Mouse (Mus musculus) intestine, postnatal 0 days (tissue): Measurements from ENCODE around the gene Gm11562. TPM values are rescaled to one million over a fixed set of nuclear protein-coding genes. Genes with fewer than 3 reads are reported as not detected.

ENCODE experiments used
- ATAC-seq: fragments of 200-750 bp; cut with Nextera tagmentation; 2 replicates; pipeline ENCODE4 v1.8.0; 2017; ENCODE audit warnings: mild to moderate bottlenecking, moderate TSS enrichment, moderate library complexity
- H3K27ac ChIP-seq: fragments of 300-500 bp; sonication (generic); 2 replicates; pipeline ENCODE4 v1.5.1; 2014; ENCODE audit warnings: mild to moderate bottlenecking, low read depth, low read length, moderate library complexity
- H3K27me3 ChIP-seq: fragments of 300-500 bp; sonication (generic); replicated peaks from 2 replicates; pipeline ENCODE4 v1.6.1; 2014; ENCODE audit warnings: low read length, mixed read lengths; ENCODE audit not compliant: control insufficient read depth, insufficient read depth
- H3K36me3 ChIP-seq: fragments of 300-500 bp; sonication (generic); 2 replicates; pipeline ENCODE4 v1.6.1; 2014; ENCODE audit warnings: mild to moderate bottlenecking, moderate library complexity; ENCODE audit not compliant: control insufficient read depth, insufficient read depth
- H3K4me1 ChIP-seq: fragments of 300-500 bp; sonication (generic); replicated peaks from 2 replicates; pipeline ENCODE4 v1.6.1; 2014; ENCODE audit warnings: antibody characterized with exemption, low read length, mixed read lengths; ENCODE audit not compliant: control insufficient read depth, insufficient read depth
- H3K4me2 ChIP-seq: fragments of 300-500 bp; sonication (generic); replicated peaks from 2 replicates; pipeline ENCODE4 v1.6.1; 2014; ENCODE audit warnings: low read depth, mild to moderate bottlenecking, moderate library complexity
- H3K4me3 ChIP-seq: fragments of 300-500 bp; sonication (generic); 2 replicates; pipeline ENCODE4 v1.5.1; 2014; ENCODE audit warnings: low read depth, low read length
- H3K9ac ChIP-seq: fragments of 300-500 bp; sonication (generic); 2 replicates; pipeline ENCODE4 v1.6.1; 2014; ENCODE audit warnings: mild to moderate bottlenecking, low read depth, low read length
- H3K9me3 ChIP-seq: fragments of 300-500 bp; sonication (generic); 2 replicates; pipeline ENCODE4 v1.6.1; 2016; ENCODE audit warnings: mixed run types; ENCODE audit not compliant: control insufficient read depth
- CTCF ChIP-seq: sonication (generic); IDR thresholded peaks from 2 replicates; pipeline ENCODE4 v1.5.1; 2016; ENCODE audit warnings: low read depth, mild to moderate bottlenecking, control low read depth, antibody characterized with exemption, moderate library complexity
- WGBS: fragments of 180-500 bp; shearing (Covaris S2); extraction: QIAGEN DNeasy Blood & Tissue Kit; methylation state at CpG from one replicate; pipeline ENCODE4 v1.1.7; 2014; 5-methylcytosine and 5-hydroxymethylcytosine counted together
- polyA plus RNA-seq: library from polyadenylated mRNA; unstranded; fragments of >200 nt; fragmentation: Nextera tagmentation; extraction: Ambion mirVana; gene quantifications from 2 replicates; pipeline ENCODE4 v1.2.1, GENCODE M21; 2015

Gene Gm11562
- polyA plus RNA-seq, 1 experiment from 2014 or later, result not detected

DNA sequence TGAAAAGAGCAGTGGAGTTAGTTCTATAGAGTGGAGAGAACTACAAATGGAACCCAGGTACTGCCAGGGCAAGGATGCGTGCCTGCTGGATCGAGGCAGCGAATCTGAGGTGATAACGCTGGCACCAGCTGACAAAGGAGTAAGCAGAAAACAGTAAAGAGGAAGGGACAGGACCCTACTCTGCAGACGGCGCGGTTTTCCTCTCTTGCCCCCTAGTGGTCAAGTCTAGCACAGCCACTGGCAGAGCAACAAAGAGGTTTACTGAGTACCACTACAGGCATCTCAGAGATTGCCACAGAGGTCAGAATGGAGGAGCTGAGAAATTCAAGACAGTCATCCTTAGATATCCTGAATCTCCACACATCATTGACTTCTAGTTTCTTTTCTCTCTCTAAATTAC, 46.1 kb downstream of the Gm11562 start:
- Histone ChIP-seq H3K27ac (no peak overlapping the region), H3K9me3 (no peaks in the 10 kb centered on the region), H3K9ac (no peak overlapping the region), H3K4me1 (no peaks in the 10 kb centered on the region), H3K4me2 (peak overlapping the region; percentile 38; the same call in 1 of the 2 replicates), H3K4me3 (no peak overlapping the region), H3K36me3 (no peaks in the 10 kb centered on the region), H3K27me3 (no peaks in the 10 kb centered on the region)
- WGBS, result 1% methylated on average over 7 of the region's 7 CpGs
- TF ChIP-seq CTCF, result peak; percentile 93
- ATAC-seq, result 0 out of 2 replicates have a peak, but pooled peaks have one; percentile 59

DNA sequence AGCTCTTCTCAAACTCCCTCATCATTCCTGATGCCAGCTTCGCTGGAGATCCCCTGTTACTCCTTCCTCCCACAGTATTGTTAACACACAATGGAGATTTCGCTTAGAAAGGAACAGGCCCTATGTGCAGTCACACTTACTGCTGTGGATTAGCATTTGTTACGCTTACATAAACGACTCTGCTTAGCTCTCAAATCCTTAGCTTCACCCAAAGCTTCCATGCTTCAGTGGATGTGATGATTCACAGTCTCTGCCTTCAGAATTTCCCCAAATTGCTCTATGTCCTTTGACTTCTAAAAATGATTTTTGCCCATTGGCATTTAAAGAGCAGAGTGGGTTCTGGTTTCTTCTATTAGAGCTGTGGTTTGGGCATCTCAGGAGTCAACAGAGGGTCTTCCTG, 47.1 kb downstream of the Gm11562 start:
- Histone ChIP-seq H3K4me2 (no peak overlapping the region), H3K27me3 (no peaks in the 10 kb centered on the region), H3K4me1 (no peaks in the 10 kb centered on the region), H3K36me3 (no peaks in the 10 kb centered on the region), H3K4me3 (no peak overlapping the region), H3K9ac (no peak overlapping the region), H3K27ac (no peak overlapping the region), H3K9me3 (no peaks in the 10 kb centered on the region)
- 68% methylated on average over 4 of the region's 4 CpGs for WGBS
- no peak for TF ChIP-seq CTCF
- ATAC-seq, result no peak

Other genes with a start within 250 kb of the Gm11562 start
- gene Krt28, start 245.5 kb downstream of the Gm11562 start, polyA plus RNA-seq, result not detected in 2 replicates
- gene Krt10, start 231.1 kb downstream of the Gm11562 start, polyA plus RNA-seq, result 13.6 and 14.5 TPM in 2 replicates
- 0.07 and 0.10 TPM in 2 replicates for gene Krt12, start 198.2 kb downstream of the Gm11562 start, polyA plus RNA-seq
- gene Krt20, start 182.3 kb downstream of the Gm11562 start, polyA plus RNA-seq, result 166 and 189 TPM in 2 replicates
- 8.0 and 9.9 TPM in 2 replicates for gene Krt23, start 127.3 kb downstream of the Gm11562 start, polyA plus RNA-seq
- not detected in 2 replicates for gene Krt39, start 99.1 kb downstream of the Gm11562 start, polyA plus RNA-seq
- gene Krt40, start 77.3 kb downstream of the Gm11562 start, polyA plus RNA-seq, result not detected in 2 replicates
- not detected in 2 replicates for gene Krtap3-3, start 69.6 kb downstream of the Gm11562 start, polyA plus RNA-seq
- not detected in 2 replicates for gene Krtap3-2, start 63.6 kb downstream of the Gm11562 start, polyA plus RNA-seq
- not detected in 2 replicates for gene Gm11939, start 61.0 kb downstream of the Gm11562 start, polyA plus RNA-seq
- gene Krtap3-1, start 53.8 kb downstream of the Gm11562 start, polyA plus RNA-seq, result 3.4 and 4.2 TPM in 2 replicates
- not detected in 2 replicates for gene Krtap1-5, start 39.4 kb downstream of the Gm11562 start, polyA plus RNA-seq
- gene Krtap1-4, start 36.8 kb downstream of the Gm11562 start, polyA plus RNA-seq, result not detected in 2 replicates
- gene Krtap1-3, start 29.1 kb downstream of the Gm11562 start, polyA plus RNA-seq, result not detected in 2 replicates
- not detected in 2 replicates for gene Krtap9-3, start 22.3 kb downstream of the Gm11562 start, polyA plus RNA-seq
- not detected in 2 replicates for gene Gm11938, start 17.1 kb downstream of the Gm11562 start, polyA plus RNA-seq
- gene Gm11937, start 10.2 kb downstream of the Gm11562 start, polyA plus RNA-seq, result not detected in 2 replicates
- not detected in 2 replicates for gene Krtap2-4, start 5.6 kb downstream of the Gm11562 start, polyA plus RNA-seq
- gene Krtap4-1, start 7.8 kb upstream of the Gm11562 start, polyA plus RNA-seq, result not detected in 2 replicates
- gene Krtap4-2, start 14.6 kb upstream of the Gm11562 start, polyA plus RNA-seq, result not detected in 2 replicates
- not detected in 2 replicates for gene Krtap4-7, start 23.7 kb upstream of the Gm11562 start, polyA plus RNA-seq
- not detected in 2 replicates for gene Gm11555, start 29.8 kb upstream of the Gm11562 start, polyA plus RNA-seq
- not detected in 2 replicates for gene Gm11563, start 38.5 kb upstream of the Gm11562 start, polyA plus RNA-seq
- not detected in 2 replicates for gene Krtap4-6, start 45.5 kb upstream of the Gm11562 start, polyA plus RNA-seq
- gene Gm14190, start 70.3 kb upstream of the Gm11562 start, polyA plus RNA-seq, result not detected in 2 replicates
- not detected in 2 replicates for gene Gm14180, start 113.9 kb upstream of the Gm11562 start, polyA plus RNA-seq
- gene Gm11595, start 152.5 kb upstream of the Gm11562 start, polyA plus RNA-seq, result not detected in 2 replicates
- not detected in 2 replicates for gene Krtap4-8, start 160.3 kb upstream of the Gm11562 start, polyA plus RNA-seq
- gene Krtap4-9, start 164.8 kb upstream of the Gm11562 start, polyA plus RNA-seq, result not detected in 2 replicates
- not detected in 2 replicates for gene Gm11596, start 173.0 kb upstream of the Gm11562 start, polyA plus RNA-seq
- gene Gm11569, start 178.5 kb upstream of the Gm11562 start, polyA plus RNA-seq, result not detected in 2 replicates
- gene Gm11554, start 184.0 kb upstream of the Gm11562 start, polyA plus RNA-seq, result not detected in 2 replicates
- not detected in 2 replicates for gene Krtap4-13, start 189.5 kb upstream of the Gm11562 start, polyA plus RNA-seq
- not detected in 2 replicates for gene Gm11564, start 195.2 kb upstream of the Gm11562 start, polyA plus RNA-seq
- not detected in 2 replicates for gene 2300003K06Rik, start 217.6 kb upstream of the Gm11562 start, polyA plus RNA-seq
- gene Krtap4-16, start 231.2 kb upstream of the Gm11562 start, polyA plus RNA-seq, result 0.16 TPM in 1 of 2 replicates, not detected in the other
- gene Gm11568, start 237.5 kb upstream of the Gm11562 start, polyA plus RNA-seq, result not detected in 2 replicates
- gene Gm11559, start 244.0 kb upstream of the Gm11562 start, polyA plus RNA-seq, result not detected in 2 replicates